Mouse (Mus musculus) hindbrain, postnatal 0 days (tissue): ENCODE measurements at regions not wholly inside any gene's neighbourhood (a gene's known extent, or its start where the extent isn't known, plus 50 kb on each side); places are given as distances from the start of the nearest gene placed in this dataset.

ENCODE experiments used
- ATAC-seq: fragments of 200-750 bp; cut with Nextera tagmentation; 2 replicates; pipeline ENCODE4 v1.8.0; 2017; ENCODE audit warnings: mild to moderate bottlenecking, moderate TSS enrichment, moderate library complexity
- DNase-seq: peaks from one replicate; pipeline ENCODE4 v3.0.0-alpha.2; 2015; ENCODE audit warnings: low spot score
- H3K27ac ChIP-seq: fragments of 300-500 bp; sonication (generic); 2 replicates; pipeline ENCODE4 v1.5.1; 2014; ENCODE audit warnings: mild to moderate bottlenecking
- H3K27me3 ChIP-seq: fragments of 300-500 bp; sonication (generic); 2 replicates; pipeline ENCODE4 v1.6.1; 2014; ENCODE audit warnings: low read length, mixed read lengths; ENCODE audit not compliant: insufficient read depth
- H3K36me3 ChIP-seq: fragments of 300-500 bp; sonication (generic); 2 replicates; pipeline ENCODE4 v1.6.1; 2014; ENCODE audit warnings: low read length, mixed read lengths; ENCODE audit not compliant: insufficient read depth
- H3K4me1 ChIP-seq: fragments of 300-500 bp; sonication (generic); 2 replicates; pipeline ENCODE4 v1.6.1; 2014; ENCODE audit warnings: antibody characterized with exemption, low read length, mixed read lengths; ENCODE audit not compliant: insufficient read depth
- H3K4me2 ChIP-seq: fragments of 300-500 bp; sonication (generic); 2 replicates; pipeline ENCODE4 v1.6.1; 2014; ENCODE audit warnings: low read depth, mild to moderate bottlenecking, low read length, moderate library complexity, mixed read lengths
- H3K4me3 ChIP-seq: fragments of 300-500 bp; sonication (generic); 2 replicates; pipeline ENCODE4 v1.5.1; 2014; ENCODE audit warnings: low read length
- H3K9ac ChIP-seq: fragments of 300-500 bp; sonication (generic); replicated peaks from 2 replicates; pipeline ENCODE4 v1.6.1; 2014; ENCODE audit warnings: mild to moderate bottlenecking, low read length, moderate library complexity, mixed read lengths
- H3K9me3 ChIP-seq: fragments of 300-500 bp; sonication (generic); 2 replicates; pipeline ENCODE4 v1.6.1; 2016; ENCODE audit warnings: low read length, mixed read lengths
- CTCF ChIP-seq: IDR thresholded peaks from 2 replicates; pipeline ENCODE4 v1.5.1; 2016; ENCODE audit warnings: antibody characterized with exemption, control low read depth, low read depth
- WGBS: fragments of 180-500 bp; shearing (Covaris S2); extraction: QIAGEN DNeasy Blood & Tissue Kit; methylation state at CpG from one replicate; pipeline ENCODE4 v1.1.7; 2014; 5-methylcytosine and 5-hydroxymethylcytosine counted together

GRCm38 (mm10) chr13:58467097-58467642, 64.0 kb upstream of the Hnrnpk start:
- no peak overlapping the region for H3K9ac ChIP-seq
- H3K27ac ChIP-seq: no peak overlapping the region
- WGBS: 78% methylated on average over 10 of the region's 10 CpGs
- TF ChIP-seq CTCF: no peak
- no peak for ATAC-seq
- H3K4me2 ChIP-seq: no peak overlapping the region
- no peaks in the 10 kb centered on the region for H3K9me3 ChIP-seq
- DNase-seq: no peak
- no peaks in the 10 kb centered on the region for H3K36me3 ChIP-seq
- H3K4me3 ChIP-seq: no peak overlapping the region
- no peaks in the 10 kb centered on the region for H3K27me3 ChIP-seq
- 0 out of 2 replicates have a peak, but pooled peaks cover 6% of the 10 kb centered on the region for H3K4me1 ChIP-seq

DNA sequence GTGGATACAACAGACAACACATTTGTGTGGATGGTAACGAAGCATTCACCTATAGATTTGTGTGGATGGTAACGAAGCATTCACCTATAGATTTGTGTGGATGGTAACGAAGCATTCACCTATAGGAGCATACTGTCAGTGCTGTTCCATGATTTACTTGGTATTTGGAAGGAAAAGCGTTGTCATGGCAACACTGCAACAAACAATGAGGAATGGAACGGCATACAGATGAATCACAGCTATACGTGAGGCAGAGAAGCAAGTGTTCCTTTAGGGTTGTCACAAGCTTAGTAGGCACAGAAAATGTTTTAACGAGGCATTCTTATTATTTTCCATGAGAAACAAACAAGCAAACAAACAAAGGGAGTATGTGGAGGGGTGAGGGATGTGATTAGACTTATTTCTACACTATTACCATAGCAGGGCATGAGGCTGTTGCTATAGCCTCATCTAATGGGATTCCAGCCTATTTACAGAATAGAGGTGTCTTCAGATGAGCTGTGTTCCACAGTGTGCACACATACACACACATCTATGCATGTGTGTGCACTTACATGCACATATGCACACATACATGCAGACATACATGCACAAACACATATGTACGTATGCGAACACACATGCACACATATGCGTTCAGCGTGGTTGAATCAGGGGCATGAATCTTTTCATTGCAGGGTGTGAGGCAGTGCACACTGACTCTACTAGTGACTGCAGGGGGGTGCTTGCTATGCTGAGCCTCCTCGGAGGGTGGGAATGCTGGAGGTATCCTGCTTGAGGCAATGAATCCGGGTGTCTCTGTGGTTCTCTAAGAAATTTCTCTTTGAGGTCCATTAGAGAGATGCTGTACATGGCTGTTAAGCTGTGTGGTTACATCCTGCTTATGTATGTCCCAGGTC, 62.3 kb upstream of the Hnrnpk start:
- TF ChIP-seq CTCF: no peak
- Histone ChIP-seq H3K9ac (no peak overlapping the region), H3K36me3 (no peaks in the 10 kb centered on the region), H3K27me3 (no peaks in the 10 kb centered on the region), H3K4me2 (no peak overlapping the region), H3K4me1 (no peaks in the 10 kb centered on the region), H3K4me3 (no peak overlapping the region), H3K9me3 (no peaks in the 10 kb centered on the region), H3K27ac (peak overlapping the region; percentile 21; the same call in 1 of the 2 replicates)
- no peak; the same call in 1 of the 2 replicates for ATAC-seq
- whole genome bisulfite sequencing: 61% methylated on average over 13 of the region's 13 CpGs
- DNase-seq: peak; percentile 63
